Mouse (Mus musculus): ENCODE measurements around the gene Mid1. TPM values are rescaled to one million over a fixed set of nuclear protein-coding genes. Genes with fewer than 3 reads are reported as not detected.
A peak's percentile ranks its signal among the peaks of the same experiment; 100 is the strongest.

Gene Mid1
- 4.2 and 4.3 TPM in 2 replicates for polyA plus RNA-seq (2015; fragmentation: Nextera tagmentation; extraction: Ambion mirVana)

- no peak for ATAC-seq
- H3K9ac ChIP-seq (ENCODE audit: low read depth, low read length), result no peak within 1 kb of the TSS
- H3K27me3 ChIP-seq (replicated peaks; ENCODE audit: control insufficient read depth, insufficient read depth, low read length), result peaks cover 2% of the 10 kb centered on the region; the same call in 1 of the 2 replicates
- H3K4me3 ChIP-seq (ENCODE audit: low read length), result peak within 1 kb of the TSS; percentile 34
- WGBS, result 23% methylated on average over 10 of the region's 10 CpGs
- H3K4me2 ChIP-seq (ENCODE audit: low read length), result peak within 1 kb of the TSS; percentile 52
- no peaks in the 10 kb centered on the region for H3K4me1 ChIP-seq (ENCODE audit: control insufficient read depth, insufficient read depth, low read depth, low read length)
- H3K27ac ChIP-seq (ENCODE audit: low read depth, low read length), result no peak within 1 kb of the TSS
- H3K9me3 ChIP-seq (ENCODE audit: control insufficient read depth, low read length), result no peaks in the 10 kb centered on the region
- H3K36me3 ChIP-seq (ENCODE audit: control insufficient read depth, insufficient read depth, low read length), result no peaks in the 10 kb centered on the region
Observed at GRCm38 (mm10) chrX:169685131-169685530, at the start of gene Mid1. Mid1 (plus strand) TSS chrX:169685199.

- H3K27ac ChIP-seq (ENCODE audit: low read depth, low read length), result no peak overlapping the region
- H3K9me3 ChIP-seq (ENCODE audit: control insufficient read depth, low read length), result no peaks in the 10 kb centered on the region
- no peak overlapping the region for H3K9ac ChIP-seq (ENCODE audit: low read depth, low read length)
- H3K27me3 ChIP-seq (replicated peaks; ENCODE audit: control insufficient read depth, insufficient read depth, low read length), result peaks cover 2% of the 10 kb centered on the region; the same call in 1 of the 2 replicates
- no peaks in the 10 kb centered on the region for H3K36me3 ChIP-seq (ENCODE audit: control insufficient read depth, insufficient read depth, low read length)
- no peak overlapping the region for H3K4me2 ChIP-seq (ENCODE audit: low read length)
- H3K4me1 ChIP-seq (ENCODE audit: control insufficient read depth, insufficient read depth, low read depth, low read length), result no peaks in the 10 kb centered on the region
- no peak overlapping the region for H3K4me3 ChIP-seq (ENCODE audit: low read length)
- no peak for ATAC-seq
Observed at GRCm38 (mm10) chrX:169673056-169673455, 11.9 kb upstream of the Mid1 start.

DNA sequence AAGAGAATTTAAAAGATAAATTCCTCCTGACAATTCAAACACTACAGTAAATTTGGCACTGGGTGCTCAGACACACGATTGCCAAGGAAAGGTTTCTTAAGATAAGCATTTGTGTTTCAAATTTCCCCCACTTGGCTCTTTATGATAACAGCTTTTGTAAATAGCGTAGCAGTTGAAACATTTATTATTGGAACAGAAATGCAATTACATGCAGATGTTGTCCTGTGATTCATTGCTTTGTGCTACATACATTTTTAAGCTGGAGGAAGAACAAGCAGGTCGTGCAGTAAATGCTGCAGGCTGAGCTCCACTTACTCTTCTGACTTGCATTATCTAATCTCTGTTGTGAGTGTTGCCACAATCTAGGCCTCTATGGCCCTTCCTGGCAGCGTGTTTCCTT is 8.7 kb upstream of the Mid1 start:
- Histone ChIP-seq H3K9me3 (ENCODE audit: control insufficient read depth, low read length) (no peaks in the 10 kb centered on the region), H3K36me3 (ENCODE audit: control insufficient read depth, insufficient read depth, low read length) (no peaks in the 10 kb centered on the region), H3K27me3 (replicated peaks; ENCODE audit: control insufficient read depth, insufficient read depth, low read length) (no peaks in the 10 kb centered on the region; the same call in 1 of the 2 replicates), H3K4me2 (ENCODE audit: low read length) (no peak overlapping the region), H3K4me1 (ENCODE audit: control insufficient read depth, insufficient read depth, low read depth, low read length) (no peaks in the 10 kb centered on the region), H3K4me3 (ENCODE audit: low read length) (no peak overlapping the region), H3K27ac (ENCODE audit: low read depth, low read length) (no peak overlapping the region), H3K9ac (ENCODE audit: low read depth, low read length) (no peak overlapping the region)
- WGBS, result 63% methylated on average over 4 of the region's 4 CpGs
- no peak for ATAC-seq

DNA sequence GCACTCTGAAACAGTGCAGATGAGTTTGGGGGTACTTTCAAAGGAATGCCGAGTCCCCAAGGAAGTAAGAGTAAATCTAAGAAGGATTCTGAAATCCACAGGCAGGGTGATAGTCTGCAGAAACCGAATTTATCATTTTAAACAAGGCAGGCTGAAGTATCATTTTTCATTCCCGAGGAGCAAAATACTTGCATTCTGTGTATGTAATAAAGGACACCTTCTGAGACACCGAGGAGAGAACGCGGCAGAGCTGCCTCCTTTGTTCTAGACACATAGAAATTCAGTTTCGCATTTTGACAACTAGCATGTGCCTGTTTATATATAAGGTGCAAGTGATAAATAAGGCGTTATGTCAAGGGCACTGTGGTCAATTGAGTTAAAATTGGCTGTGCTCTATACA is 732 bp downstream of the Mid1 start:
- H3K9ac ChIP-seq (ENCODE audit: low read depth, low read length), result no peak overlapping the region
- H3K9me3 ChIP-seq (ENCODE audit: control insufficient read depth, low read length), result no peaks in the 10 kb centered on the region
- H3K27ac ChIP-seq (ENCODE audit: low read depth, low read length), result no peak overlapping the region
- H3K4me3 ChIP-seq (ENCODE audit: low read length), result peak overlapping the region; percentile 9; the same call in 1 of the 2 replicates
- peak overlapping the region; percentile 52 for H3K4me2 ChIP-seq (ENCODE audit: low read length)
- no peaks in the 10 kb centered on the region for H3K36me3 ChIP-seq (ENCODE audit: control insufficient read depth, insufficient read depth, low read length)
- H3K4me1 ChIP-seq (ENCODE audit: control insufficient read depth, insufficient read depth, low read depth, low read length), result no peaks in the 10 kb centered on the region
- WGBS, result 42% methylated on average over 8 of the region's 8 CpGs
- peaks cover 2% of the 10 kb centered on the region; the same call in 1 of the 2 replicates for H3K27me3 ChIP-seq (replicated peaks; ENCODE audit: control insufficient read depth, insufficient read depth, low read length)
- ATAC-seq, result no peak

DNA sequence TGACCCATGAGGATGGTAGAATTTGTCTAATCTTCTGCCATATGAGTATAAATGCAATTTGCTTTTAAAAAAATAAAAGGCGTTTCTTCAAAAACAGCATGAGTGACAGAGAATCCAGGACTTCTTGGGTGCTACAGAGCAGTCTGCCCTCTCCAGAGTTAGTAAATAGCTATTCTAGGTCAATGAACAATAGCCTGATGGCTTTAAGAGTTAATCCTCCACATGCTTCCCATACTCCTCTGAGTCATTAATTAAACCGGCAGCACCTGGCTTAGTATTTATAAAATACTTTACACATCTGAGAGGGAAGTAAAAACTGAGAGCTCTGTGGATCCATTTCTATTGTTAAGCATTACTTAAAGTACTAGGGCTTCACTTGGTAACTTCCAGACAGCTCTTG is 6.2 kb downstream of the Mid1 start:
- Histone ChIP-seq H3K4me2 (ENCODE audit: low read length) (no peak overlapping the region), H3K4me1 (ENCODE audit: control insufficient read depth, insufficient read depth, low read depth, low read length) (no peaks in the 10 kb centered on the region), H3K4me3 (ENCODE audit: low read length) (no peak overlapping the region), H3K27me3 (replicated peaks; ENCODE audit: control insufficient read depth, insufficient read depth, low read length) (no peaks in the 10 kb centered on the region; the same call in 1 of the 2 replicates), H3K9me3 (ENCODE audit: control insufficient read depth, low read length) (no peaks in the 10 kb centered on the region), H3K27ac (ENCODE audit: low read depth, low read length) (no peak overlapping the region), H3K36me3 (ENCODE audit: control insufficient read depth, insufficient read depth, low read length) (no peaks in the 10 kb centered on the region), H3K9ac (ENCODE audit: low read depth, low read length) (no peak overlapping the region)
- no peak for ATAC-seq
- WGBS, result 62% methylated on average over 2 of the region's 2 CpGs

GRCm38 (mm10) chrX:169691675-169692074 is 6.7 kb downstream of the Mid1 start:
- no peak overlapping the region for H3K4me2 ChIP-seq (ENCODE audit: low read length)

DNA sequence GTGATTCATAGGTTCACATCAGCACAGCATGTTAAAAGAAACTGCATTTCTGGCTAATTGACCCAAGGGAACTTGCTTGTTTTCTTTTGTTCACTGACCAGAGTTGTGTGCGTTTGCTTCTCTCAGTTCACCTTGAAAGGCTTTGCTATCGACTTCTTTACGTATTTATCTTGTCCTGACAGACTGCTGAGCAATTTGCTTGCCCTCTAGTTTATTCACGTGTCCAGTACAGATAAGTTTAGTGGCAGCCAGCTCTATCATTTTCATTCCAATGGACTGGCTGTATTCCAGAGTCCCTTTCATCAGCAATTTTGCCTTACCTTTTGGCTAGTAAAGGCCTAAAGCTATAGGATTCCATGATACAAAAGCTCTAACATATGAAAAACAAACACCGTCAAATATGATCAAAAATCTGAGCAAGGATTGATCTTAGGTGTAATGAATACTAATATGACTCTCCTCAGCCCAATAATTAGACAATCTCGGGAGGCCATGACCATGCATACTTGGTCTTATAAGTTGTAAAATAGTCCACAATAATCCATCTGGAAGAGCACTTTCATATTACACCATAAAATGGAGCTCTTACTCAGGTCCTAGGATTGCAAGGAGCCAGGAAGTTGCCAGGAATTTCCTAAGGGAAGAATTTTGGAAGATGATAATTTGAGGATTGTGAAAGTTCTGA is 7.4 kb downstream of the Mid1 start:
- Histone ChIP-seq H3K27ac (ENCODE audit: low read depth, low read length) (no peak overlapping the region), H3K27me3 (replicated peaks; ENCODE audit: control insufficient read depth, insufficient read depth, low read length) (no peaks in the 10 kb centered on the region)
- no peak for ATAC-seq

More at GRCm38 (mm10) chrX:169691675-169692074, 6.7 kb downstream of the Mid1 start:
- no peak overlapping the region for H3K9ac ChIP-seq (ENCODE audit: low read depth, low read length)
- H3K27me3 ChIP-seq (replicated peaks; ENCODE audit: control insufficient read depth, insufficient read depth, low read length), result no peaks in the 10 kb centered on the region; the same call in 1 of the 2 replicates
- no peaks in the 10 kb centered on the region for H3K9me3 ChIP-seq (ENCODE audit: control insufficient read depth, low read length)
- ATAC-seq, result no peak
- H3K4me3 ChIP-seq (ENCODE audit: low read length), result no peak overlapping the region
- H3K27ac ChIP-seq (ENCODE audit: low read depth, low read length), result no peak overlapping the region
- no peaks in the 10 kb centered on the region for H3K4me1 ChIP-seq (ENCODE audit: control insufficient read depth, insufficient read depth, low read depth, low read length)
- 72% methylated on average over 2 of the region's 2 CpGs for WGBS
- H3K36me3 ChIP-seq (ENCODE audit: control insufficient read depth, insufficient read depth, low read length), result no peaks in the 10 kb centered on the region

DNA sequence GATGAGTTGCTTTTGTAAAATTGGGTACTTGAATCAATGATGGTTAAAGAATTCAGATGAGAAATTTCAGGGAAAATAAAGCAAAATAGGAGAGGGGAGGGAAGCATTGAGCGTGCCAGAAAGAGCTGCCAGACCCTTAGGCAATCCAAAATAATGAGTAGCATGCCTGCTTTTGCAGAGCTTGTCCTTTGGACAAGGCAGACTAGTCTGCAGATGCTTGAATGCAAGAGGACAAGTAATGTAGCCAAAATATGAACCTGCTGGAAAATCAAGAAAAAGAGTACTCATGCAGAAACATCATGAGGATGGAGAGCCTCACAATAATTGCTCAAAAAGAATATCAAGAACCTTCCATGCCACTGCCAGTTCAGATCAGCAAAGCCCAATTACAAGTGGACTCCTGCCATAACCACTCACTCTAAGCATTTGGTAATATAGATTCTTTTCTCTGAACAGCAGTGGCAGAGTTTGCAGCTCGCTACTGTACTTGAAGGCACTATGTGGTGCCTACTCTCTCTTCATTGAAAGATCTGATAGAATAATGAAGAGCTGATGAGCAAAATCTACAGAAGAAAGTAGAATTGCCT is 19.1 kb downstream of the Mid1 start:
- ATAC-seq, result no peak
- H3K4me3 ChIP-seq (ENCODE audit: low read length), result no peak overlapping the region
- no peak overlapping the region for H3K27ac ChIP-seq (ENCODE audit: low read depth, low read length)
- 88% methylated on average over 2 of the region's 2 CpGs for WGBS
- peaks cover 5% of the 10 kb centered on the region; the same call in 1 of the 2 replicates for H3K27me3 ChIP-seq (replicated peaks; ENCODE audit: control insufficient read depth, insufficient read depth, low read length)
- H3K36me3 ChIP-seq (ENCODE audit: control insufficient read depth, insufficient read depth, low read length), result no peaks in the 10 kb centered on the region
- no peaks in the 10 kb centered on the region for H3K4me1 ChIP-seq (ENCODE audit: control insufficient read depth, insufficient read depth, low read depth, low read length)
- H3K9ac ChIP-seq (ENCODE audit: low read depth, low read length), result no peak overlapping the region
- H3K9me3 ChIP-seq (ENCODE audit: control insufficient read depth, low read length), result no peaks in the 10 kb centered on the region
- no peak overlapping the region for H3K4me2 ChIP-seq (ENCODE audit: low read length)

More for the DNA sequence above, 7.4 kb downstream of the Mid1 start:
- Histone ChIP-seq H3K9ac (ENCODE audit: low read depth, low read length) (no peak overlapping the region), H3K4me1 (ENCODE audit: control insufficient read depth, insufficient read depth, low read depth, low read length) (no peaks in the 10 kb centered on the region), H3K4me3 (ENCODE audit: low read length) (no peak overlapping the region), H3K9me3 (ENCODE audit: control insufficient read depth, low read length) (no peaks in the 10 kb centered on the region), H3K4me2 (ENCODE audit: low read length) (no peak overlapping the region), H3K36me3 (ENCODE audit: control insufficient read depth, insufficient read depth, low read length) (no peaks in the 10 kb centered on the region)
- 74% methylated on average over 6 of the region's 6 CpGs for WGBS

- no peaks in the 10 kb centered on the region for H3K4me1 ChIP-seq (ENCODE audit: control insufficient read depth, insufficient read depth, low read depth, low read length)
- no peak overlapping the region for H3K27ac ChIP-seq (ENCODE audit: low read depth, low read length)
- no peak for ATAC-seq
- 80% methylated on average over 1 of the region's 1 CpGs for WGBS
- H3K27me3 ChIP-seq (replicated peaks; ENCODE audit: control insufficient read depth, insufficient read depth, low read length), result peaks cover 6% of the 10 kb centered on the region
- H3K4me3 ChIP-seq (ENCODE audit: low read length), result no peak overlapping the region
- H3K9ac ChIP-seq (ENCODE audit: low read depth, low read length), result no peak overlapping the region
- no peak overlapping the region for H3K4me2 ChIP-seq (ENCODE audit: low read length)
- H3K9me3 ChIP-seq (ENCODE audit: control insufficient read depth, low read length), result no peaks in the 10 kb centered on the region
- no peaks in the 10 kb centered on the region for H3K36me3 ChIP-seq (ENCODE audit: control insufficient read depth, insufficient read depth, low read length)
Observed at GRCm38 (mm10) chrX:169723511-169723910, 38.5 kb downstream of the Mid1 start.
